Mouse (Mus musculus) G1E (cell line): Measurements from ENCODE around the gene Rtl5. TPM values are rescaled to one million over a fixed set of nuclear protein-coding genes. Genes with fewer than 3 reads are reported as not detected.

Source experiments
- ATAC-seq: 2 replicates; pipeline ENCODE4 v1.8.0; 2016; ENCODE audit warnings: mild to moderate bottlenecking; ENCODE audit not compliant: insufficient number of reproducible peaks, poor library complexity, low FRiP score, severe bottlenecking; ENCODE audit errors: extremely low read depth
- DNase-seq: peaks from one replicate; pipeline ENCODE4 v3.0.0; 2012; ENCODE audit warnings: low spot score
- H3K27me3 ChIP-seq: 2 replicates; pipeline ENCODE4 v1.6.1; 2012; ENCODE audit warnings: mild to moderate bottlenecking, low read length, inconsistent platforms; ENCODE audit not compliant: insufficient read depth
- H3K36me3 ChIP-seq: replicated peaks from 2 replicates; pipeline ENCODE3; 2012; ENCODE audit warnings: mild to moderate bottlenecking, inconsistent platforms
- H3K4me1 ChIP-seq: 2 replicates; pipeline ENCODE4 v1.6.1; 2012; ENCODE audit warnings: low read depth, low read length, inconsistent platforms, mixed read lengths; ENCODE audit not compliant: insufficient read depth
- H3K4me3 ChIP-seq: 2 replicates; pipeline ENCODE4 v1.5.1; 2012; ENCODE audit warnings: low read depth, mild to moderate bottlenecking, inconsistent platforms, low read length, moderate library complexity, mixed read lengths
- H3K9me3 ChIP-seq: replicated peaks from 2 replicates; pipeline ENCODE4 v1.6.1; 2012; ENCODE audit warnings: inconsistent platforms
- CTCF ChIP-seq: IDR thresholded peaks from 2 replicates; pipeline ENCODE4 v1.5.1; 2012; ENCODE audit warnings: low read depth, low read length, inconsistent platforms, mixed read lengths
- GATA1 ChIP-seq: IDR thresholded peaks from 2 replicates; pipeline ENCODE4 v1.6.1; 2012; ENCODE audit warnings: borderline replicate concordance, low read length, inconsistent platforms, mixed read lengths
- GATA2 ChIP-seq: IDR thresholded peaks from 2 replicates; pipeline ENCODE4 v1.6.1; 2012; ENCODE audit warnings: low read depth, low read length, inconsistent platforms, borderline replicate concordance
- POLR2AphosphoS5 ChIP-seq: IDR thresholded peaks from 2 replicates; pipeline ENCODE4 v1.6.1; 2012; ENCODE audit warnings: low read depth, low read length, inconsistent platforms; ENCODE audit not compliant: insufficient replicate concordance
- TAL1 ChIP-seq: conservative IDR thresholded peaks from 2 replicates; pipeline ENCODE4 v1.6.1; 2012; ENCODE audit warnings: low read depth, low read length, inconsistent platforms, mixed read lengths
- polyA plus RNA-seq: library from polyadenylated mRNA; stranded (reverse); fragments of >175 nt; gene quantifications from 2 replicates; pipeline ENCODE4 v1.2.3, GENCODE M21; 2012
- total RNA-seq, 2 experiments: library from RNA; stranded (forward) in 1 of 2; stranded (reverse) in 1 of 2; fragments of 200-1000 nt in 1 of 2; fragments of >200 nt in 1 of 2; fragmentation: Nextera tagmentation in 1 of 2; gene quantifications; 2 replicates each; pipeline ENCODE4 v1.2.3; 2014 to 2017

Rtl5 gene
- total and polyA plus RNA-seq, 3 experiments = 0.82 TPM; not detected in 2

- DNase-seq (no peak), ATAC-seq (no peak)
These were observed 23.3 kb upstream of the Rtl5 start for GRCm38 (mm10) chrX:102094381-102094904.

GRCm38 (mm10) chrX:102090605-102091004 is 19.5 kb upstream of the Rtl5 start:
- no peak for DNase-seq
- Histone ChIP-seq H3K4me3 (no peak overlapping the region), H3K36me3 (no peaks in the 10 kb centered on the region), H3K27me3 (peaks cover 8% of the 10 kb centered on the region; the same call in 1 of the 2 replicates), H3K9me3 (no peaks in the 10 kb centered on the region), H3K4me1 (peaks cover 2% of the 10 kb centered on the region; the same call in 1 of the 2 replicates)
- ATAC-seq = no peak
- TF ChIP-seq GATA2 (no peak), CTCF (no peak), GATA1 (no peak), POLR2AphosphoS5 (no peak), TAL1 (no peak)

More at GRCm38 (mm10) chrX:102094381-102094904, 23.3 kb upstream of the Rtl5 start:
- TF ChIP-seq CTCF (no peak), POLR2AphosphoS5 (no peak), GATA2 (no peak), GATA1 (no peak), TAL1 (no peak)
- H3K4me3 ChIP-seq = no peak overlapping the region
- peaks cover 2% of the 10 kb centered on the region; the same call in 1 of the 2 replicates for H3K4me1 ChIP-seq
- no peaks in the 10 kb centered on the region for H3K9me3 ChIP-seq
- no peaks in the 10 kb centered on the region for H3K36me3 ChIP-seq
- peaks cover 8% of the 10 kb centered on the region; the same call in 1 of the 2 replicates for H3K27me3 ChIP-seq

- Histone ChIP-seq H3K9me3 (no peaks in the 10 kb centered on the region), H3K36me3 (no peaks in the 10 kb centered on the region), H3K27me3 (no peaks in the 10 kb centered on the region; the same call in 1 of the 2 replicates), H3K4me1 (peaks cover 2% of the 10 kb centered on the region; the same call in 1 of the 2 replicates), H3K4me3 (no peak overlapping the region)
- ATAC-seq = no peak
- no peak for DNase-seq
- TF ChIP-seq TAL1 = no peak
- TF ChIP-seq CTCF = no peak
- TF ChIP-seq GATA2 = no peak
- TF ChIP-seq GATA1 = no peak
- no peak for TF ChIP-seq POLR2AphosphoS5
These were observed 14.8 kb upstream of the Rtl5 start for GRCm38 (mm10) chrX:102085798-102086443.

- no peak overlapping the region for H3K4me3 ChIP-seq
- DNase-seq (no peak), ATAC-seq (no peak)
- H3K27me3 ChIP-seq = peaks cover 2% of the 10 kb centered on the region; the same call in 1 of the 2 replicates
- H3K36me3 ChIP-seq = no peaks in the 10 kb centered on the region
- no peaks in the 10 kb centered on the region for H3K4me1 ChIP-seq
- no peak for TF ChIP-seq GATA2
- TF ChIP-seq POLR2AphosphoS5 = no peak
- TF ChIP-seq GATA1 = no peak
- TF ChIP-seq TAL1 = no peak
- no peak for TF ChIP-seq CTCF
- no peaks in the 10 kb centered on the region for H3K9me3 ChIP-seq
These were observed 11.2 kb upstream of the Rtl5 start for GRCm38 (mm10) chrX:102082340-102082739.

GRCm38 (mm10) chrX:102081573-102082279 is 10.6 kb upstream of the Rtl5 start:
- Histone ChIP-seq H3K4me3 (no peak overlapping the region), H3K4me1 (no peaks in the 10 kb centered on the region), H3K27me3 (peaks cover 2% of the 10 kb centered on the region; the same call in 1 of the 2 replicates), H3K36me3 (no peaks in the 10 kb centered on the region), H3K9me3 (no peaks in the 10 kb centered on the region)
- TF ChIP-seq GATA2 = no peak
- DNase-seq = no peak
- ATAC-seq = no peak

GRCm38 (mm10) chrX:102081076-102081475 is 10.0 kb upstream of the Rtl5 start:
- Histone ChIP-seq H3K36me3 (no peaks in the 10 kb centered on the region), H3K4me3 (no peak overlapping the region), H3K27me3 (peaks cover 2% of the 10 kb centered on the region; the same call in 1 of the 2 replicates), H3K9me3 (no peaks in the 10 kb centered on the region), H3K4me1 (no peaks in the 10 kb centered on the region)
- TF ChIP-seq GATA1 (no peak), CTCF (no peak), TAL1 (no peak), GATA2 (no peak), POLR2AphosphoS5 (no peak)
- DNase-seq = no peak
- no peak for ATAC-seq
